Mouse (Mus musculus) heart, postnatal 36 days (tissue): ENCODE results near the gene Tnip3. TPM values are rescaled to one million over a fixed set of nuclear protein-coding genes. Genes with fewer than 3 reads are reported as not detected.

Source experiments
- DNase-seq, 2 experiments: peaks; one replicate each; pipeline ENCODE4 v3.0.0; 2021 to 2022
- intact Hi-C: fragments of 180-260 bp; cut with DNase I; formaldehyde crosslinking; loops from one replicate; pipeline ENCODE4 v1.15.1; 2025
- total RNA-seq, 2 experiments: library from RNA; stranded (reverse); gene quantifications; 2 replicates each; pipeline ENCODE4 v1.2.3; 2021

The Tnip3 gene
- total RNA-seq, 2 experiments from 2014 or later, result 1.6 to 1.7 TPM

- no peak for DNase-seq
Measured at GRCm38 (mm10) chr6:65632184-65632583, 107.1 kb downstream of the Tnip3 start.

GRCm38 (mm10) chr6:65642431-65642830, 117.3 kb downstream of the Tnip3 start:
- no peak for DNase-seq

More at GRCm38 (mm10) chr6:65632184-65632583, 107.1 kb downstream of the Tnip3 start:
- intact Hi-C loops, result no loop called here

GRCm38 (mm10) chr6:65644110-65644509, 119.0 kb downstream of the Tnip3 start:
- no peak for DNase-seq
- intact Hi-C loops, result no loop called here

More at GRCm38 (mm10) chr6:65642431-65642830, 117.3 kb downstream of the Tnip3 start:
- intact Hi-C loops, result no loop called here

GRCm38 (mm10) chr6:65646408-65646807, 121.3 kb downstream of the Tnip3 start:
- intact Hi-C loops, result no loop called here
- DNase-seq, result no peak

DNA sequence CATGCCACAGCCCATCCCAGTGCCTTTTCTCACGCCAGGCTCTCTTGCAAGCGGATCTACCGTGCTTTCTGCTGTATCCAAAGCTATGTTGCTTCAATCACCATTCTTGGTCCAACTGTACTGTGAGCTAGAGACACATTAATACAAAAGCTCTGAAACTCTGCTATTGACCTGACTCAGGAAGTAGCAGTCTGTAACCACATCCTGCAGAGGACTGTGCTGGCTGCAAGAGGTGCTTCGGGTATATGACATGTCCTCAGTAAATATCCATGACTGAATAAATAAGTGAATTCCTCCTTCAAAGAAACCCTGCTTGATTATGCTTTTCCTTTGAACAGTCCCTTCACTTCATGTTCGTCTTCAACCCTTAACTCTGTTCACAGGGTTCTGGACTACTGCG, 122.6 kb downstream of the Tnip3 start:
- intact Hi-C loops, result no loop called here

DNA sequence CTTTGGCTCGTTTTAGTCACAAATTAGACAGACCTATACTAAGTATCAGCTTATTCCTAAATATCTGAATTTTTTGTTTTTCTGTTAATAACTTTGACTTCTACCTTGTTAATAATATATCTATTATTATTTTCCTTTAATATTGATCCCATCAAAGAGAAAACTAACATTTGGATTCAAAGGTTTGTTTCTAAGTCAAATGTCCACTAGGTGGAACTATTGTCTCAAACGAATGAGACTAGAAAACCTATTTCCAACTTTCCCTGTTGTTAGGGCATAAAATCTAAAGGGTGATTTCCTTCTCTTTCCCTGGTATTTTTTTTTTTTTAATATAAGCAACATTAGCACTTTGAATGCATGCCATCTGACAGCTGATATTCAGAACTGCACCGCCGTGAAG, 126.3 kb downstream of the Tnip3 start:
- DNase-seq, result no peak
- intact Hi-C loops, result loop anchor here (2.0 to 5.0 kb wide), 3 partner anchors 731 to 881 kb away; no protein-coding TSS in a partner anchor

More for the DNA sequence above, 122.6 kb downstream of the Tnip3 start:
- no peak for DNase-seq

- intact Hi-C loops, result no loop called here
- DNase-seq, result no peak
Measured at GRCm38 (mm10) chr6:65661272-65661671, 136.2 kb downstream of the Tnip3 start.

- DNase-seq, result no peak
- intact Hi-C loops, result no loop called here
Measured at GRCm38 (mm10) chr6:65662050-65662449, 136.9 kb downstream of the Tnip3 start.

- DNase-seq, result no peak
- intact Hi-C loops, result no loop called here
Measured at GRCm38 (mm10) chr6:65663990-65664389, 138.9 kb downstream of the Tnip3 start.

DNA sequence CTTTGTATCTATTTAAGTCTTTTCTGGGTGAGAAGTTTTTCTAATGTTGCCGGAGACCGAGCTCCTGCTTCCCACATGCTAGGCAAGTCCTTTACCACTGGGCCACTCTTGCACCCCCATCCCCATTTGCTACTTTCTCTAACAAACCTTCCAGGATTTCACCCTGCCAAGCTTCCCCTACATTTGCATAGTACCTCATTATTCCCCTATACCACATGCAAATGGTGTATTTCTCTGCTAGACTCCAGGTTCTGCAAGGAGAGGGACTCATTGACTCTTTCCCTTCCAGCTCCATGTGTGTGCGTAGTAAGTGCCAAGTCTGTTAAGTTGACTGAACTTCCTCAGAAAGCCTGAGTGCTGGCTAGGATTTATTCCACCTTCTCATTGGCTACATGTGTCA, 141.2 kb downstream of the Tnip3 start:
- intact Hi-C loops, result no loop called here

GRCm38 (mm10) chr6:65669971-65670370, 144.9 kb downstream of the Tnip3 start:
- no peak for DNase-seq
- intact Hi-C loops, result loop anchor here (5.0 kb wide), 1 partner anchor 112 kb away; no protein-coding TSS in a partner anchor

More for the DNA sequence above, 141.2 kb downstream of the Tnip3 start:
- DNase-seq, result no peak

GRCm38 (mm10) chr6:65670981-65671411, 145.9 kb downstream of the Tnip3 start:
- no peak for DNase-seq
- intact Hi-C loops, result loop anchor here (5.0 kb wide), 1 partner anchor 111 kb away; no protein-coding TSS in a partner anchor

- intact Hi-C loops, result loop anchor here (5.0 kb wide), 1 partner anchor 111 kb away; no protein-coding TSS in a partner anchor
- DNase-seq, result peak; percentile 70 to 72
Measured at GRCm38 (mm10) chr6:65671451-65671850, 146.3 kb downstream of the Tnip3 start, which contains the start of gene Ndnf. Ndnf (plus strand) TSS chr6:65671590.

GRCm38 (mm10) chr6:65672131-65673031, 147.3 kb downstream of the Tnip3 start:
- intact Hi-C loops, result loop anchor here (5.0 kb wide), 1 partner anchor 110 kb away; no protein-coding TSS in a partner anchor
- peak; percentile 21 to 36 for DNase-seq

Other genes with a start within 250 kb of the Tnip3 start
- gene C130060K24Rik, start 144.2 kb upstream of the Tnip3 start, total RNA-seq, result not detected
- gene Ndnf, start 146.3 kb downstream of the Tnip3 start, total RNA-seq, result 1 to 10 TPM; 2.0 to 3.9 TPM